Mouse (Mus musculus) heart, adult 9 months (tissue): ENCODE measurements around the gene Mef2c.
A peak's percentile ranks its signal among the peaks of the same experiment; 100 is the strongest.

Experiments
- DNase-seq, 2 experiments: peaks; one replicate each; pipeline ENCODE4 v3.0.0; 2022; ENCODE audit warnings: low spot score in 2 of 2

The Mef2c gene

DNA sequence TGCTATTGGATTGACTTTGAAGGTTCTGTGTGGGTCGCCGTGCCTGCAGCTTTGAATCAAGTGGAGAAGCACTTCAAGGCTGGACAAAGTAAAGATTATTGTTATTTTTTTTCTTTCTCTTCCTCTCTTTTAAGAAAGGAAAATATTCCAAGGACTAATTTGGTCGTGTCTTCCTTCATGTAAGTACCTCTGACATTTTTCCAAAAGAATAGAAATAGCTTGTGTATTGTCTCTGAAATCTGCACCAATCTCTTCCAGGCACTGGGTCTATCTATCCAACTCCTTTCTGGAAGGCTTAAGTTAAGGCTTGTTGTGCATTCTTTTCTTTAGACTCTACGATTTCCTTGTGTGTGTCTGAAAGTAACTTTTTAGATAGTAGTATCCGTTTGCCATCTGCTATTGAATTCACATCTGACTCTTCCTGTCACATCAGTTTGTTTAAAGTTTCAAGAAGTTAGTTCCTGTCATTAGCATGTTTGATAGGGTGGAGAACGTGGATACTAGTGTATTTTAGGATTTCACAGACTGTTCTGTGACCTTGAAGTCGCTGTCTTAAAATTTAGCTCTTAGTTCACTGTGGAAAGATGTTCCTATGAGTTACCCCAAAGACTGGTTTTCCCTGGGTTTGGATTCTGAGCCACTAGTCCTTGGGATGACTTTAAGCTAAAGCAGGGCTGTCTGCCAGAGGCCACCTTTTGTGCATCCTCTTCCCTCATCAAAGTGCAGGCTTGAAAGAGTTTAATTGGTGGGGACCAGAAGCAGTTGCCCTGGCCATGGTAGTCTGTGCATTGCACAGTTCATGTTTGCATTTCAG, 21.3 kb downstream of the Mef2c start:
- peak; percentile 35 to 40 for DNase-seq

DNA sequence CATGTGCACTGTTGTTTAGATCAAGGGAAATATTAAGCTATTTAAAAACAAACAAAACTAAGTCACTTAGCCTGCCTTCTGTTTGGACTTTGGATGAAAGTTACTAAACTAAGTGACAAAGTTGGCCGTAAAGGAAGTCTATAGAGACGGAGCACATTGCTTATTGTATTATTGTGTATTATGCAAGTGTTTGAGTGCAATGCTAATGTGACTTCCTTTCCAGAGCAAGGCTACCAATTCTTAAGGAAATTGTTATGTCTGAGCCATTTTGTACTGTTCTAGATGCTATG, 21.8 kb downstream of the Mef2c start:
- DNase-seq, result no peak

DNA sequence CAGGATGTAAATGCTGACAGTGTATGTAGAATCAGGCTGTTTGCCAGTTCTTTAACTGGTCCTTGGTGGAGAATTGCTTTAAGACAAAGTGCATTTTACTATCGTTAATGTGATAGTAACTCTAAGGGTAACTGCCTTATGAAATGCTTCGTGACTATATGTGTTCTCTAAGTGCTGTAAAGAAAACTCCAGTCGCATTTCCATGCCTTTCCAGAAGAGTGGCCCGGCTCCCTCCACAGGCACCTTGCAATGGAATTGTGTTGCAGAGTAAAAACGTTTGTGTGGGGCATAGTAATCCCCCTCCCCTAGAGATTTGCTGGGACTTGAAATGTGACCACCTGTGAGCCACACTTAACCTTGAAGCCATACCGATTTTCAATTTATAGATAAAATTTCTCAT, 22.2 kb downstream of the Mef2c start:
- no peak for DNase-seq

DNA sequence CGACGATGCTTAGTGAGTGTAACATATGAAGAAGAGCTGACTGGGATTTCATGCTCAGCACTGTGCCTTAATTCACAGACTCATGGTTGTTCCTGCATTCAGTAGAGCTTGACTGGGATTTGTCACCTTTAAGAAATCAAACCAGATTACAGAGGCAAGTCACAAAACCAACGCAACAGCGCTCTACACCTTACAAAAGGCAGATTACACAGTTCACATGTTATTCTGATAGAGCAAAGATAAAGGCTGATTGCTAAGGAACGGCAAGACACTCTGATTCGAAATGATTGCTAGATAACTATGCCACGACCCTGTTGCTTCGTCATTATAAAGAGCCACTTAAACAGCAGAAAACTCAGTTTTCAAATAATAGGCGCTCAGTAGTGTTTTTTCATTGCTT, 24.1 kb downstream of the Mef2c start:
- DNase-seq, result no peak

DNA sequence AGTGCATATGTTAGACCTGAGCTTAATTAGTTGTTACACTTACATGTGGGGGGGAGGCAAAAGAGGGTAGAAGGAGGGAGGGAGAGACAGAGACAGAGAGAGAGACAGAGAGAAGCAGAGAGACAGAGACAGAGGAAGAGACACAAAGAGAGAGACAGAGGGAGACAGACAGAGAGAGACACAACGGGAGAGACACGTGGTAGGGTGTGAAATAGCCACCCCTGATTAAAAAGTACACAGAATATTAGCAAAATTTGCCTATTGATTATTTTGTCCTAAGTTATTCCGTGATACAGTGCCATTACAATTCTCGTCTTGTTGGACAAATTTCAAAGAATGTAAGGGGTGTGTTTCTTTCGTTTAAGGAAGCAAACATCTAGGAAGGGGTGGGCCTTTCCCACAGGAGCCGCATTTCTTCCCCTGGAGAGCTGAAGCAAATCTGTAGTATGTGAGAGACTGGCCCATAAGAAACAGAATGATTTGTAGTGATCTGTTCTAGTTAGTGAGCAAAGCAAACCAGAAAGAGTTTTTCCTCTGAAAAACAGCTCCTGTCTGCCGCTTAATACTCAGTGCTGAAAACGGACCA, 26.0 kb downstream of the Mef2c start:
- peak; percentile 39 to 51 for DNase-seq

DNA sequence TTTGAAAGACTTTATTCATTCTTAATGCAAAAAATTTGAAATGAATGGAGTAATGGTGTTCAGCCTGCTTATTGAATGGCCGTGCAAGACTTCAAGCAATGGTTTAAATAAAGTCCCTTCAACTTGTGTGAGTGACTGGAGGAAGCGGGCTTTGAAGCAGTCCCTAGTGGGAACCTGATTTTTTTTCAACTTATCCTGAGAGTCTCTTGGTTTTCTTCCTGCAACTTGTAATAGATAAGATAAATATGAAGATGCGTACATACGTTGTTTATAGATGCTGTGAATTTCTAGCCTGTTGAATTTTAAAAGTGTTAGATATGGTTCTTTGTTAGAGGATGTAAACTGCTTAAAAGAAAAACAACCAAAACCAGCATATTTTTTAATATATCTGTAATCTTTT, 27.1 kb downstream of the Mef2c start:
- DNase-seq, result no peak

DNA sequence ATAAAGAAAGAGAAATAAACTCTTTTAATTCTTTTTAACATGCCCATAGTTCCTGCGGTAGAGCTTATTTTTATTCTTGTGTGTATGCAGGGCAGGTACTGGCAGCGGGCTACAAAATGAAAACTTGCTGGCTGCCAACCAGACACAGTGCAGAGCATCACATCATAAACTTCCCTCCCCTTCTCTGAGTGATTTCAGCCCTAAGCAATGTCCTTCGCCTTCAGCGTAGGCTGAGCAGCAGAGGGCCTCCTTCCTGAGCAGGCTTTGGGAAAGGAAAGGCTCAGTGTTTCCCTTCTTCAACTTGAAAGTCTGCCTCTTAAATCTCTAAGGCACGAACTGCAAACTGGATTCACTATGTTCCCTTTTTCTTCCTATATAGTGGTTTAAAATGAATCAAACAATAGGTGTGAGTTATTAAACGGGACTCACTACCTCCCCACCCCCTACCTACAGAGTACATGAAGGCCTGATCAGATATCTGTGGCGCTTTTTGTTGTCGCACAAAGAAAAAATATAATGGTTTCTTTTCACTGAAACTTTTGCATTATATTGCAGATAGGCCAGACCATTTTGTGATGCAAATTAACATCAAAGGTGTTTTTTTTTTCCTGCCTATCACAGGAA, 28.2 kb downstream of the Mef2c start:
- DNase-seq, result peak; percentile 73 to 74

DNA sequence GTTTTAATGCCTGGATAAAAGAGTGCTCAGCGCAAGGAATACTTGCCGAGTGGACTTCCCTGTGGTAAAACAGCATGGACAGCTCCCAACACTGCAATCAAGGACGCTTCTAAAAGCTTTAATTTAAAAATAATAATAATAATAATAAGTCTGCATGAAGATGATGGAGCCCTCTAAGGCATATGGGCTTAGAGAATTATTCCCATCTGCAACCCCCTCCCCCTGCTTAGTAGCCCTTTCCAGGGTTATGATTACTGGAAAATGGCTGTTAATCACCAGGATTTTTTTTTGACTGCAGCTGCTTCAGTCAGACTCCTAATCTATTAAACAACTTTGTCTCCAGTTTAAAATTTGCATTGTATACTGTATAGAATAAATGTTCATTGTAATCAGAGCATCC, 32.5 kb downstream of the Mef2c start:
- no peak for DNase-seq

DNA sequence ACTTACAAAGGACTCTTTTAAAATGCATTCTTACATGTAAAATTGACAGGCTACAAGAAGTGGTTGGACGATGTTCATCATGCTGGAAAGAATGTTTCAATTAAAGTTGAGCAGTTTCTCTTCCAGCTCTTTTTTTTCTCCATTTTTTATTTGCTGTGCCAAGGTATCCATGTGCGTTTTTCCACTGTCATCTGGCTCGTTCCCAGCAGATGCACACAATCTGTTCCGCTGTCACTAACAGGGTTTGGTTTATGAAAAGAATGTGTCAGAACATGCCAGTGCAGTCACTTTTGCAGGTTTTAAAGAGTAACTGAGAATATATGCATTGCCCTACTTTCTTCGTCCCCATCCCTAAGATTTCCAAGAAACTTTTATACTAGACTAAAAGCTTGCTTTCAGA, 33.3 kb downstream of the Mef2c start:
- DNase-seq, result no peak

DNA sequence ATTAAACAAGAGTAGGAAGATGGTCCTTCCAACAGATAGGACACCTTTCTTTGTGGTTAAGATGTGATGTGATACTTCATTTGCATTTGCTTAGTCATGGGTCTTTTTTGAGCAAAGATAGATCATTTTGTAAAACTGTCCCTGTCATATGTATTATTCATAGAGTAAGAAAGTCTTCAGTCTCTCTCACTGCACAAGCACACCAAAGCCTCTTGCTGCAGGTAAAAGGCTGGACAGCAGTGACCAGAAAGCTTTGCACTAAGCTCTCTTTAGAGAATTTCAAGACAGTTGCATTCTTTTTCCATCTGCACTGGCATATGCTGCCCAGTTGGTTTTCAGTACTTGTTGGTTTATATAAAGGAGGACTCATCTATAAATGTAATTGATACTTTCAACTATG, 36.1 kb downstream of the Mef2c start:
- DNase-seq, result no peak

DNA sequence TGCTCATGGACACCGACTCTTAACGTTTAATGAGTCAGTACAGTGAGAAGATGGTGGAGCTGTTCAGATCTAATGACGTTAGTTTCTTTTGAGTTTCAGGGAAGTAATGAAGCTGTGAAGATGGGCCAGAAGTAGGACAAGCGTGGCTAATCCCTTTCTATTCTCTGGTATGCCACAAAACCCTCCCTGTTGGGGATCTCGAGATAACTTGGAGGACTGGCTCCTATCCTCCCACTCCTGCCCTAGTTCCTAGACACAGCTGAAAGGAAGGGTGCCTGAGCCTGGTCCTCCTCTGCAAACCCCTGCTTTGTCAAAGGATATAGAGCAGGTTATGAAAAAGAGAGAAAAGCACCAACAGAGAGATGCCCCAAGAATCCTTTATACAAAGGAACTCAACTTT, 38.8 kb downstream of the Mef2c start:
- DNase-seq, result no peak

DNA sequence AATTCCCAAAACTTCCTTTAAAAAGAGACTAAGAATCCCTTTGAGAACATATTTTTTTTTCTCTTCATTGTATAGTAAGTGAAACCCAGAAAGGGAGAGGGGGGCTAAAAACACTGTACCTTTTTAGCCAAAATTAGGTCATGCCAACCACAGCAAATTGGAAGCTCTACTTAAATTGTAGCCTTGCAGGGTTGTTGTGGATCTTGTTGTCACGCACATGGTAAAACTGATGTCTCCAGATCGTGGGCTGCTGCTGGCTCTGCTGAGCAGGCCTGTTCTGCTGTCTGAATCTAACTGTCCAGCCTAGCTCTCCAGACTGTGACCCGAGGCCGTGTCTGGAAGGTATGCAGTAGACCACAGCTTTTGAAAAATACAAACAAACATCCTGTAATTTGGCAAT, 40.9 kb downstream of the Mef2c start:
- no peak for DNase-seq

DNA sequence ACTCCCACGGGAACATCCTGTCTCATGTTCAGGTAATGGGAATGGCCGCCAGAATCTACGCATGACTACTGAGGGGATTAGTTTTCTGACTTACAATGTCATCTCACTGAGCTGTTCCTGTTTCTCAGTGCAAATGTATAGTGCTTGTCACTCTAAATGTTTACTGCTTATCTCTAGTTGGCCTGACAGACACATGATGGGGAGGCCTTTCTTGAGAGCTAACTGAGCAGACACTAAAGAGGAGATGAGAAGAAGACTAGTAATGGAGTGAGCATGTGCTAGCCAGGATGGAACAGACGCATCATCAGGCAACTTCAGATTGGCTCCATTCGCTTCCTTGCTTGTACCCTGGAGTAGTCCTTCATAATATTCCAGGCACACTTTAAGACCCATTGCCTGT, 43.0 kb downstream of the Mef2c start:
- no peak for DNase-seq

DNA sequence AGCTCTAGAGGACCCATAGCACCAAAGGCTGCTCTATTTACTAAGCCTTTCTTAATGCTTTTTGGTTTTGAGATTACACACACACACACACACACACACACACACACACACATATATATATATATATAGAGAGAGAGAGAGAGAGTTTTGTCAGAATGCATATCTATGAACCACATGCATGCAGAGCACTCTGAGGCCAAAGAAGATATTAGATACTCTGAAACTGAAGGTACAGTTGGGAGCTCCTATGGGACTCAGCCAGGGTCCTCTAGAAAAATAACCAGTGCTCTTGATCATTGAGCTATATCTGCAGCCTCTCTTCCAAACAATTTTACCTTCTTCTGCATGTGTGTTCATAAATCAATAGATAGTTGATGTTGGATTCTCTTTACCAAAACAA, 47.4 kb downstream of the Mef2c start:
- DNase-seq, result no peak

DNA sequence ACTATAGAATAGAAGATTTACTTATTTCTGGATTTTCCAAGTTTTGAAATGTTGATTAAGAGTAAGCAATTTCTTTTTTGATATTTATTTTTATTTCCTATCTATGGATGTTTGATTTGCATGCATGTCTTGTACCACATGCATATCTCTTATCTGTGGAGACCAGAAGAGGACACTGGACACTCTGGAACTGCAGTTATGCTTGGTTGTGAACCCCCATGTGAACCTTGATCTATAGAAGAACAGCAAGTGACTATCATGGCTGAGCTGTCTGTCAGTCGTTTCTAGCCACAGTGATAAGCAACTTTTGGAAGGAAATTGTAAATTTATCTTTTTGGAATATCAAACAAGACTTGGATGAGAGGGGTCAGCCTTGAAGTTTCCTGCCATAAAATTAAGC, 48.2 kb downstream of the Mef2c start:
- no peak for DNase-seq

DNA sequence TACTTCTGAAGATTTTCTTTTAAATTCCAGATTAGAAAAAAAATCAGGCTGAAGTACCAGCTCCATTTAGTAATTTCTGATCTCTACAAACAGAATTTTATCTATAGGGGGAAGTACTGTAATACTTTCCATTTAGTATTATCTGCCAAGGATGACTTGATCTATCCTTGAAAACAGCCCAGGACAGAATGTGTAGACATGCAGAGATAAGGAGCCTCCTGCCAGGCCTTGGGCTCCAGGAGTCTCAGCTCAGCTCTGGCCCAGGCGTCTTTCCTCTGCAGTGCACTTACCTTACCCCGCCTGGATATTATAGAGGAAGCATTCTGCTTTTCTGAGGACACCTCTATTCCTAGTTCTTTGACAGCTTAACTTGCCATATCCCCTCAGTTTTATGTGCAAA, 59.4 kb downstream of the Mef2c start:
- no peak for DNase-seq

DNA sequence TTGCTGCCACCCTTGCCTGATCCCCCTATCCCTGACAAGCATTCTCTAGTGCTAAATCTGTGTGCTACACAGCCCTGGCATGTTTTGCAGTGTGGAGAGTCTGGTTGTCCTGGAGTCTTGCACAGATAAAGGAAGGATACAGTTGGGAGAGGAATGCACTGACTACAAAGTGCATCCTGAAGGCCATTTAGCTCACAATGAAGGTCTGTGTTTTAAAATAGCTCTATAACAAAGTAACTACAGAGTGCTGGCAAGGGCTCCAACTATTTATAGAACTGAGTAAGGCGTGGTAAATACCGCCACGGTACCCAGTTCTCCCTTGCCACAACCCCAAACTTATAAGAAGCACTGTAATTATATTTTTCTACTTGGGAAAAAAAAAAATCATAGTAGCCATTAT, 61.9 kb downstream of the Mef2c start:
- peak; percentile 68 to 75 for DNase-seq

DNA sequence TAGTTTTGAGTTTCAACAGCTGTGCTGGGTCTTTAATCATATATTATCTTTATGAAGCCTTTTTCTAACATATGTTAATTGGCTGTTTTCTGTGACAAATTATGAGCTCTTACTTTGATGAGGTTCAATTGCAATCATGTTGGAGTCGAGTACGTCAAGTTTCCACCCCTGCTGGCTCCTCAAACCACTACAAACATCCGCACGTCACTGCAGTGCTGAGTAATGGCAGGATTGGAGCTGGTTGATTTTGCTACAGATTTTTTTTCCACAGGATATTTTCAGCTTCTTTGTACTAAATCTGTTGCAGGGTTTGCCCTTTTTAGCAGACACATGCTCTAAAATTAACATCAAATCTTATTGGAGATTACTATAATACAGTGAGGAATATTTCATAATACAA, 62.3 kb downstream of the Mef2c start:
- peak; percentile 46 to 48 for DNase-seq

DNA sequence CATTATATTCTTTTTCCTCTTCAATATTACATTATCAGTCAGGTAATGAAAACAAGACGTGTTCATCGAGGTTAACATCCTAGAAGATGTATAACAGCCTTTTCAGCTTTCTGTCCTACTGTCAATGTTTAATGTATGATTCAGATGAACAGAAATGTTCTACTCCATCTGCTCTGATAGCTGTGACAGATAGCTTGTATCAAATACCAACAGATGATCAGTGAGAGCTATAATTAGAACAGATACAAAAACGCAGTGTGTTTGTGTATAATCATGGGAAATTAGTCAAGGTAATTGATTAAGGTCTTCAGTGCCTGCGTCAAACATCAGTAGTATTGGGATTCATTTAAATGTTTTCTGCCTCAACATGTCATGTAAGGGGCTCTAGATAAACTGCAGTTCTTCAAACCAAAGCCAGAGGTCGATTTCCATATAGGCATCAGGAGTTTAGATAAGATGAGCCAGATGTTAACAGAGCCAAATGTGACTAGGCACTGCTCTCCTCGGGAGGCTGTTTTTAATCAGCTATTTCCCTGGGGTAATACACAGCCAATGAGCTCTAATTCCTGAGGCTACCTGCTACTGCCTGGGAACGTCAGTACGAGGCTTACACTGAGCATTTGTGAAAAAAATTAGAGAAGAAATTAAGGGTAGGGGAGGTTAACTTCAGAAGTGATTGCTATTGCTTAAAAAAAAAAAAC, 63.1 kb downstream of the Mef2c start:
- no peak for DNase-seq

DNA sequence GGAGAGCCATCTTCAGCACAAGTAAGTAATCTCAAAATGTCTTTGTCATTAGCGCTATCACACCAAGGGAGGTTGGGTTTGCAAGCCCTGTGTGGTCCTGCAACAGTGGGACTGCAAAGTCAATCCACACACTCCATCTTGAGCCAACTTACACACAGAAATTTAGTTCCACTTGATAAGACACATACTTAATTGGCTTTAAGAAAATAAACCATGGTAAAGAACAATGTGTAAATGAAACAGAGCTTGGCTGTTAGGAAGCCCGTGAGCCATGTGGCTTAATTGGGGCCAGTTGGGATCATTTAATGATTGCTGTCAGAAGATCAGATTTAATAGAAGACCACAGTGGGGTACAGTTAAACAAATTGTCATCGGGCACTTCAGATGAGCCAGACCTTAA, 63.8 kb downstream of the Mef2c start:
- no peak for DNase-seq

DNA sequence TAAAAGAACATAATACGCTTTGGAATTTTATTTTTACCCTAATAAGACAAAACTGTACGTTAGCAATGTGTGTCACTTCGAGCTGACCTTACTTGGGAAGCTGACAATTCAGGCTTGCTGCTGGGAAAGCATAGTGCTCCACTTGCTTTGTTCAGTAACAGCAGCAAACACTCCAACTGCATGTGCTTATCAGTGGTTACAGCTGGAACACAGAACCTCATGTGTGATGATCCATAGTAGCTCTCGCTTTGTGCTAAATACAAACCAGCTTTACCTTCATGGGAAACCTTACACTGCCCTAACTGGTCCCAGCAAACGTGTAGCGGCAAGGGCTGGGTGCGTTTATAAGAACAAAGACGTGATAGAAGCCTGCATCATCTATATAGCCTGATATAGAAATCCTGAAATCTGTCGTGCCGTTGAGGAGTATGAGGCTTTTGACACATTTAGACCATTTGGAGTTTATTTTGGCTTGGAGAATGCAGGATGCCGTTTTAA, 65.0 kb downstream of the Mef2c start:
- DNase-seq, result no peak

DNA sequence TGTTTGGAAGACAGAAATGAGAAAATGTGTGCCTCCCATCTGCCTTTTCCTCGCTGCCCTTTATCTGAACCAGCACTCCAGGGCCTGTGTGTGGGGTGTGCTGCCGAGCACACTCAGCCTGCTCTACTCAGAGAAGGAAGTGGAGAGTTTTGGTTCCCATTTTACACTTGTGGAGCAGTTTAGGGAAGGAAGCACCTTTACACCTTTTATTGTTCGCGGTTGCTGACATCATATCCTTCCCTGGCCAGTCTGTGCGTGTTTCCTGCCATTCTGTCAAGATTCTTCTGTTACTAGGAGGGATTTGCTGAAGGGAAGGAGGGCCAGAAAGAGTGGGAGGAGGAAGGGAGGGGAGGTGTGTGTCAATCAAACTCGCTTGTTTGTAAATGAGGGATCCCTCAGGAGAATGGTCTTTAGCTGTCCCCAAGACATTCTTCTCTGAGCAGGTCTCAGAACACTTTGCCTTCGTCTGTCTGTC, 68.2 kb downstream of the Mef2c start:
- DNase-seq, result peak; percentile 88 to 94

DNA sequence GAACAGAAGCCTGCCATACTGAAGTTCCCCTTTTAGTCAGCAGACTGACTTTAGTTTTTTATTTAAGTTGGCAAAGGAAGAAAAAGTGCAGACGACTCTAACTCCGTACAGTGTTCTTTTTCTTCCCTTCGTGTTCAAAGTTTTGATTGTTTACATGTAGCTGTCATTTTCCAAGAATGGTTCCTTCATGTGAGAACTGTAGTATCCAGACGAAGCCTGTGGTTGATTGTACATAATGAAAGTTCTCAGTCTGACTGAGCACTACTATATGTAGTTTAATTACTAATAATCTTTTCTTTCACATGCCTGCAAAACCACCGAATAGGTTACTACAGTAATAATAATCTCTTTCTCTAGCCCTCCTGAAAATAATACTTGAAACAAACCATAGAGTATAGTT, 68.6 kb downstream of the Mef2c start:
- no peak for DNase-seq
